Mouse (Mus musculus) liver, embryonic 16.5 days (tissue): Measurements from ENCODE around the gene Sv2a. TPM values are rescaled to one million over a fixed set of nuclear protein-coding genes. Genes with fewer than 3 reads are reported as not detected.

Experiments
- ATAC-seq: fragments of 200-750 bp; cut with Nextera tagmentation; 2 replicates; pipeline ENCODE4 v1.8.0; 2017; ENCODE audit warnings: low read depth, mild to moderate bottlenecking, moderate number of reproducible peaks, moderate library complexity
- H3K27ac ChIP-seq: fragments of 300-500 bp; sonication (generic); 2 replicates; pipeline ENCODE4 v1.5.1; 2014; ENCODE audit warnings: mild to moderate bottlenecking, low read length
- H3K27me3 ChIP-seq: fragments of 300-500 bp; sonication (generic); 2 replicates; pipeline ENCODE4 v1.6.1; 2014; ENCODE audit warnings: low read depth, low read length, mixed read lengths; ENCODE audit not compliant: control insufficient read depth, insufficient read depth
- H3K36me3 ChIP-seq: fragments of 300-500 bp; sonication (generic); 2 replicates; pipeline ENCODE4 v1.6.1; 2014; ENCODE audit warnings: mild to moderate bottlenecking; ENCODE audit not compliant: control insufficient read depth, insufficient read depth
- H3K4me1 ChIP-seq: fragments of 300-500 bp; sonication (generic); 2 replicates; pipeline ENCODE4 v1.6.1; 2014; ENCODE audit warnings: low read depth, low read length, mixed read lengths; ENCODE audit not compliant: control insufficient read depth
- H3K4me2 ChIP-seq: fragments of 300-500 bp; sonication (generic); 2 replicates; pipeline ENCODE4 v1.6.1; 2014; ENCODE audit warnings: low read depth, low read length, mixed read lengths
- H3K4me3 ChIP-seq: fragments of 300-500 bp; sonication (generic); 2 replicates; pipeline ENCODE4 v1.5.1; 2014; ENCODE audit warnings: low read depth, mild to moderate bottlenecking, low read length
- H3K9ac ChIP-seq: fragments of 300-500 bp; sonication (generic); 2 replicates; pipeline ENCODE4 v1.6.1; 2014; ENCODE audit warnings: low read depth, low read length
- H3K9me3 ChIP-seq: fragments of 300-500 bp; sonication (generic); replicated peaks from 2 replicates; pipeline ENCODE4 v1.6.1; 2016; ENCODE audit warnings: low read length; ENCODE audit not compliant: control insufficient read depth
- WGBS: fragments of 180-500 bp; shearing (Covaris S2); extraction: QIAGEN DNeasy Blood & Tissue Kit; methylation state at CpG from one replicate; pipeline ENCODE4 v1.1.7; 2014; ENCODE audit not compliant: insufficient replicate concordance; 5-methylcytosine and 5-hydroxymethylcytosine counted together
- microRNA-seq: library from miRNA; unstranded; fragments of <30 nt; microRNA quantifications from one replicate; pipeline ENCODE4, GENCODE M21; 2016
- polyA plus RNA-seq: library from polyadenylated mRNA; unstranded; fragments of >200 nt; fragmentation: Nextera tagmentation; extraction: Ambion mirVana; gene quantifications from 2 replicates; pipeline ENCODE4 v1.2.1, GENCODE M21; 2015

Sv2a gene
- polyA plus RNA-seq, 1 experiment from 2014 or later: 0.13 TPM

- 59% methylated on average over 7 of the region's 7 CpGs for WGBS
- Histone ChIP-seq H3K36me3 (no peaks in the 10 kb centered on the region), H3K4me3 (peak overlapping the region; percentile 61), H3K27me3 (no peaks in the 10 kb centered on the region), H3K9me3 (no peaks in the 10 kb centered on the region), H3K27ac (peak overlapping the region; percentile 96), H3K4me2 (peak overlapping the region; percentile 68), H3K4me1 (peaks cover 33% of the 10 kb centered on the region), H3K9ac (peak overlapping the region; percentile 72)
- no peak for ATAC-seq
Observed at GRCm38 (mm10) chr3:96243921-96244572, 63.1 kb downstream of the Sv2a start.

Small RNA genes lying within 50 kb of the gene (microRNA-seq; reads per million reads assigned to microRNA genes)
- gene Gm44492: not detected
- not detected for gene Gm47311

Other genes with a start within 250 kb of the Sv2a start
- 4.2 and 4.5 TPM in 2 replicates for gene Plekho1, start 185.2 kb upstream of the Sv2a start, polyA plus RNA-seq
- 11.7 and 12.9 TPM in 2 replicates for gene Vps45, start 122.7 kb upstream of the Sv2a start, polyA plus RNA-seq
- 5.8 and 7.7 TPM in 2 replicates for gene Otud7b, start 76.6 kb upstream of the Sv2a start, polyA plus RNA-seq
- gene Mtmr11, start 19.1 kb upstream of the Sv2a start, polyA plus RNA-seq: 2.6 and 4.2 TPM in 2 replicates
- gene Sf3b4, start 8.8 kb upstream of the Sv2a start, polyA plus RNA-seq: 59.4 and 59.6 TPM in 2 replicates
- gene Bola1, start 38.6 kb downstream of the Sv2a start, polyA plus RNA-seq: 29.4 and 32.1 TPM in 2 replicates
- gene Hist2h2ab, start 38.7 kb downstream of the Sv2a start, polyA plus RNA-seq: 0.73 and 0.95 TPM in 2 replicates
- gene Hist2h2ac, start 39.7 kb downstream of the Sv2a start, polyA plus RNA-seq: 11.6 and 16.7 TPM in 2 replicates
- gene Hist2h2be, start 40.0 kb downstream of the Sv2a start, polyA plus RNA-seq: 7.2 and 8.7 TPM in 2 replicates
- 9.2 and 9.8 TPM in 2 replicates for gene Hist2h3c2, start 58.0 kb downstream of the Sv2a start, polyA plus RNA-seq
- gene Hist2h2aa2, start 59.1 kb downstream of the Sv2a start, polyA plus RNA-seq: 77.1 and 92.2 TPM in 2 replicates
- gene Hist2h2aa1, start 64.3 kb downstream of the Sv2a start, polyA plus RNA-seq: 34.7 and 39.6 TPM in 2 replicates
- 4.3 and 4.9 TPM in 2 replicates for gene Hist2h3c1, start 65.5 kb downstream of the Sv2a start, polyA plus RNA-seq
- 26.6 and 34.9 TPM in 2 replicates for gene Hist2h4, start 82.2 kb downstream of the Sv2a start, polyA plus RNA-seq
- 78.4 and 87.8 TPM in 2 replicates for gene Hist2h3b, start 87.5 kb downstream of the Sv2a start, polyA plus RNA-seq
- gene Hist2h2bb, start 88.6 kb downstream of the Sv2a start, polyA plus RNA-seq: 17.9 and 25.9 TPM in 2 replicates
- gene Fcgr1, start 112.8 kb downstream of the Sv2a start, polyA plus RNA-seq: 3.8 and 4.5 TPM in 2 replicates